Mouse (Mus musculus) MEL (cell line): ENCODE data around the gene Rims1. TPM values are rescaled to one million over a fixed set of nuclear protein-coding genes. Genes with fewer than 3 reads are reported as not detected.

ENCODE experiments used
- DNase-seq: peaks from one replicate; pipeline ENCODE4 v3.0.0; 2011; ENCODE audit warnings: low read depth, low spot score
- H3K27ac ChIP-seq: 2 replicates; pipeline ENCODE4 v1.5.1; 2012; ENCODE audit warnings: low read depth, mild to moderate bottlenecking, control low read depth, low read length, moderate library complexity; ENCODE audit not compliant: control insufficient read depth
- H3K27me3 ChIP-seq, 2 experiments: fragments of 150-350 bp in 1 of 2; sonication (generic) in 1 of 2; 2 replicates each; pipeline ENCODE4 v1.6.1; 2012; ENCODE audit warnings: low read length in 2 of 2, mild to moderate bottlenecking in 2 of 2, improper control_type of control experiment in 1 of 2, moderate library complexity in 1 of 2; ENCODE audit not compliant: insufficient read depth in 2 of 2, control insufficient read depth in 1 of 2
- H3K36me3 ChIP-seq, 2 experiments: 2 replicates each; pipeline ENCODE4 v1.6.1; 2012 to 2014; ENCODE audit warnings: low read length in 2 of 2, improper control_type of control experiment in 1 of 2, inconsistent platforms in 1 of 2, mild to moderate bottlenecking in 1 of 2; ENCODE audit not compliant: insufficient read depth in 2 of 2, control insufficient read depth in 1 of 2
- H3K4me1 ChIP-seq, 2 experiments: fragments of 150-350 bp in 1 of 2; sonication (generic) in 1 of 2; 2 replicates each; pipeline ENCODE4 v1.6.1; 2012; ENCODE audit warnings: low read length in 2 of 2, improper control_type of control experiment in 1 of 2, mild to moderate bottlenecking in 1 of 2; ENCODE audit not compliant: insufficient read depth in 2 of 2, control insufficient read depth in 1 of 2
- H3K4me3 ChIP-seq, 2 experiments: fragments of 150-350 bp in 1 of 2; sonication (generic) in 1 of 2; 2 replicates each; pipeline ENCODE4 v1.5.1; 2012; ENCODE audit warnings: low read depth in 2 of 2, low read length in 2 of 2, mild to moderate bottlenecking in 2 of 2, moderate library complexity in 2 of 2, control low read depth in 1 of 2, improper control_type of control experiment in 1 of 2; ENCODE audit not compliant: control insufficient read depth in 1 of 2, insufficient read depth in 1 of 2
- H3K79me2 ChIP-seq: 2 replicates; pipeline ENCODE4 v1.6.1; 2012; ENCODE audit warnings: mild to moderate bottlenecking, low read length, moderate library complexity; ENCODE audit not compliant: control insufficient read depth, poor library complexity, insufficient read depth
- H3K9ac ChIP-seq: 2 replicates; pipeline ENCODE4 v1.6.1; 2012; ENCODE audit warnings: low read depth, mild to moderate bottlenecking, control low read depth, low read length, moderate library complexity; ENCODE audit not compliant: control insufficient read depth, poor library complexity, severe bottlenecking
- H3K9me3 ChIP-seq: fragments of 150-350 bp; sonication (generic); replicated peaks from 2 replicates; pipeline ENCODE4 v1.6.1; 2012; ENCODE audit warnings: mild to moderate bottlenecking, low read length, improper control_type of control experiment, moderate library complexity; ENCODE audit not compliant: insufficient read depth
- CHD1 ChIP-seq: IDR thresholded peaks from 2 replicates; pipeline ENCODE4 v1.6.1; 2012; ENCODE audit warnings: low read depth, mild to moderate bottlenecking, inconsistent platforms, low read length, improper control_type of control experiment
- CHD2 ChIP-seq: IDR thresholded peaks from 2 replicates; pipeline ENCODE4 v1.6.1; 2011; ENCODE audit warnings: low read length, improper control_type of control experiment
- CTCF ChIP-seq, 3 experiments: IDR thresholded peaks in 2 of 3; conservative IDR thresholded peaks in 1 of 3; 2 replicates each; pipeline ENCODE4 v1.5.1; 2011 to 2012; ENCODE audit warnings: low read length in 3 of 3, low read depth in 2 of 3, mild to moderate bottlenecking in 2 of 3, improper control_type of control experiment in 1 of 3, inconsistent platforms in 1 of 3, mixed read lengths in 1 of 3, moderate library complexity in 1 of 3; ENCODE audit not compliant: control insufficient read depth in 1 of 3, insufficient read depth in 1 of 3, poor library complexity in 1 of 3, severe bottlenecking in 1 of 3
- ELF1 ChIP-seq: IDR thresholded peaks from 2 replicates; pipeline ENCODE4 v1.6.1; 2014; ENCODE audit warnings: low read depth, mild to moderate bottlenecking, inconsistent platforms, low read length, improper control_type of control experiment, moderate library complexity
- EP300 ChIP-seq, 2 experiments: IDR thresholded peaks; 2 replicates each; pipeline ENCODE4 v1.6.1; 2011; ENCODE audit warnings: improper control_type of control experiment in 2 of 2, low read length in 2 of 2, low read depth in 1 of 2, mild to moderate bottlenecking in 1 of 2
- ETS1 ChIP-seq: IDR thresholded peaks from 2 replicates; pipeline ENCODE4 v1.6.1; 2012; ENCODE audit warnings: low read depth, mild to moderate bottlenecking, inconsistent platforms, low read length, improper control_type of control experiment, moderate library complexity
- GABPA ChIP-seq: IDR thresholded peaks from 2 replicates; pipeline ENCODE4 v1.6.1; 2012; ENCODE audit warnings: low read depth, mild to moderate bottlenecking, inconsistent platforms, low read length, improper control_type of control experiment, moderate library complexity
- GATA1 ChIP-seq: IDR thresholded peaks from 2 replicates; pipeline ENCODE4 v1.6.1; 2011; ENCODE audit warnings: low read depth, low read length, improper control_type of control experiment
- JUND ChIP-seq: IDR thresholded peaks from 2 replicates; pipeline ENCODE4 v1.6.1; 2011; ENCODE audit warnings: low read depth, mild to moderate bottlenecking, improper control_type of control experiment, low read length
- MAX ChIP-seq: IDR thresholded peaks from 2 replicates; pipeline ENCODE4 v1.6.1; 2011; ENCODE audit warnings: low read length, improper control_type of control experiment
- MAZ ChIP-seq: IDR thresholded peaks from 2 replicates; pipeline ENCODE4 v1.6.1; 2012; ENCODE audit warnings: low read depth, mild to moderate bottlenecking, inconsistent platforms, low read length, improper control_type of control experiment
- MYB ChIP-seq: IDR thresholded peaks from 2 replicates; pipeline ENCODE4 v1.6.1; 2011; ENCODE audit warnings: mild to moderate bottlenecking, low read depth, low read length, improper control_type of control experiment
- NELFE ChIP-seq: IDR thresholded peaks from 2 replicates; pipeline ENCODE4 v1.6.1; 2011; ENCODE audit warnings: low read depth, low read length, improper control_type of control experiment
- NRF1 ChIP-seq: IDR thresholded peaks from 2 replicates; pipeline ENCODE4 v1.6.1; 2014; ENCODE audit warnings: low read depth, mild to moderate bottlenecking, inconsistent platforms, low read length, improper control_type of control experiment, moderate library complexity; ENCODE audit not compliant: poor library complexity, insufficient read depth, severe bottlenecking
- POLR2A ChIP-seq, 2 experiments: IDR thresholded peaks; 2 replicates each; pipeline ENCODE4 v1.6.1; 2011 to 2012; ENCODE audit warnings: low read length in 2 of 2, mild to moderate bottlenecking in 2 of 2, control low read depth in 1 of 2, improper control_type of control experiment in 1 of 2, low read depth in 1 of 2, moderate library complexity in 1 of 2; ENCODE audit not compliant: control insufficient read depth in 1 of 2, insufficient read depth in 1 of 2, poor library complexity in 1 of 2
- POLR2AphosphoS2 ChIP-seq: IDR thresholded peaks from 2 replicates; pipeline ENCODE4 v1.6.1; 2011; ENCODE audit warnings: low read length, improper control_type of control experiment
- POLR2AphosphoS5 ChIP-seq: IDR thresholded peaks from 2 replicates; pipeline ENCODE4 v1.6.1; 2012; ENCODE audit warnings: low read depth, borderline replicate concordance, mild to moderate bottlenecking, inconsistent platforms, low read length, moderate library complexity, mixed read lengths
- SMC3 ChIP-seq: IDR thresholded peaks from 2 replicates; pipeline ENCODE4 v1.6.1; 2011; ENCODE audit warnings: low read depth, low read length, improper control_type of control experiment
- TBP ChIP-seq: IDR thresholded peaks from 2 replicates; pipeline ENCODE4 v1.8.0; 2011; ENCODE audit warnings: low read depth, low read length, improper control_type of control experiment
- ZC3H11A ChIP-seq: IDR thresholded peaks from 2 replicates; pipeline ENCODE4 v1.6.1; 2012; ENCODE audit warnings: low read depth, mild to moderate bottlenecking, inconsistent platforms, low read length, improper control_type of control experiment
- polyA plus RNA-seq, 2 experiments: library from polyadenylated mRNA; stranded (reverse) in 1 of 2; unstranded in 1 of 2; fragments of >175 nt in 1 of 2; fragments of >200 nt in 1 of 2; gene quantifications; 2 replicates each; pipeline versions ENCODE4 v1.2.1 to v1.2.4; 2012; ENCODE audit warnings: low replicate concordance in 2 of 2, low read depth in 1 of 2; ENCODE audit not compliant: insufficient read length in 2 of 2, insufficient read depth in 1 of 2, missing spikeins in 1 of 2
- total RNA-seq: library from RNA; depleted of rRNA; stranded (reverse); fragments of 300-350 nt; gene quantifications from 2 replicates; pipeline ENCODE4 v1.2.3, GENCODE M21; 2012

The Rims1 gene
- total and polyA plus RNA-seq, 3 experiments = 0.31 TPM; not detected in 2

DNA sequence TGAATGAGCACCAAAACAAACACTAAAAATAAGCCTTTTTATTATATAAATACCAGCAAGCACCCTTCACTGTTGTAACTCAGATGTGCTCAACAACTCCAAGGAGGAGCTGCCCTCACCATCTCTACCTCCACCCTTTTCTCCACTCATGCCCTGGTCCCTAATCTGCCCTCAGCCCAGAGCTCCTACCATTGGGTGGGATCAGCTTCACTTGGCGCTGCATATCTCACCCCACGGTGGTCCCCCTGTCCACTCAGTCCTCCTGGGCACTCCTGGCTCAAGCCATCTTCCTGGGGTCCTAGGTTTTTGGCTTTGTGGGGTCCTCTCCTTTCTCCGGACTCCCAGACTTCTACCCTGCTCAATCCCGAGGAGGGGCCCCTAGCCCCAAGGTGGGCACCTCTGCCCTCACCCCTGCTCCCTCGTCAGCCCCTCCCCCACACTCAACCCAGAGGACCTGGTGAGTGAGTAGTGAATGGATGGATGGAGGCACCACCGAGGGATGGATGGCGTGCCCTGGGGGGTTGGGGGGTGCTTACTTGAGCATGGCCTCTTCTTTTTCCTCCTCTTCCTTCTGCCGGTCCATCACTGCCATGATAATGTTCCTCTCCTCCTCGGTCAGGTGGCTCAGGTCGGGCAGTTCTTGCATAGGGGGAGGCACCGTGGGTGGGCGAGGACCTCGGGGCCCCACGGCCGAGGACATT lies 619 bp downstream of the Rims1 start:
- Histone ChIP-seq H3K27ac (no peak overlapping the region), H3K4me1 (no peaks in the 10 kb centered on the region), H3K9ac (no peak overlapping the region), H3K79me2 (no peaks in the 10 kb centered on the region), H3K27me3 (no peaks in the 10 kb centered on the region), H3K36me3 (no peaks in the 10 kb centered on the region), H3K9me3 (no peaks in the 10 kb centered on the region), H3K4me3 (no peak overlapping the region)
- no peak for DNase-seq
- TF ChIP-seq TBP (no peak), MYB (no peak), GATA1 (no peak), SMC3 (no peak), CHD1 (no peak), POLR2AphosphoS5 (no peak), NELFE (no peak), ETS1 (no peak), ZC3H11A (no peak), CTCF (IDR thresholded peaks at IDR 0.05 in 2 of 3, conservative IDR thresholded peaks at IDR 0.05 in 1 of 3; ENCODE audit: control insufficient read depth in 1 of 3, insufficient read depth in 1 of 3, low read depth in 2 of 3, low read length in 3 of 3, poor library complexity in 1 of 3, severe bottlenecking in 1 of 3) (no peak), GABPA (no peak), POLR2AphosphoS2 (no peak)

DNA sequence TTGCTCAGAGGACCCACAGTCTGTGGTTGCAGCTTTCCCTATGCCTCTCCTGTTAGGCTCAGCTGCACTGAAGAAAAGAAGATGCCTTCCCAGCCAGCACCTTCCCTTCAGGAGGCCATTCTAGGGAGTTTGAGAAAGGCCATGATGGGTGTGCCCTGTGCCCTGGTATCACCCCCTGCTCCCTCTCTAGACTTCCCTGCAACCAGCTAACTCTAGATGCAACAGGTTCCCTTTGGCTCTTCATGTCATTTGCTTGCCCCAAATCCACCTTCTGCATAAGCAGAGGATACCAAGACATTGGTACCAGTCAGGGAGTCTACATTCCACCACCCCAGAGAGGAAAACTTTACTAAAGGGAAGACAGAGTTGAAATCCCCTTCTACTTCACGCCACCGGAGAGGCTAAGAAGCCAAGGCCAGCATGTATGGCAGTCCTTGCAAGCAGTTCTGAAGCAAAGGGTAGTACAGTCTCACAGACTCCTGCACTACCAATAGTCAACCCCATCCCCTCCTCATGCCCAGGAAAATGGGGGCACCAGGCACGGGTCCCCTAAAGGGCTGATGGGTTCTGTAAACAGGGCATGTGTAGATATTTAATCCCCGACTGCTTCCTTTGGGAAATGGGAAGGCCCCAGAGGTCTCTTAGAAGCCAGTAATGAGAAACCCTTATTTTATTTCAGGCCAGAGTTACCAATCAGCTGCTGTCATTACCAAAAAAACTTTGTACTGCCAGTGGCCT lies 1.5 kb downstream of the Rims1 start:
- no peaks in the 10 kb centered on the region for H3K27me3 ChIP-seq
- TF ChIP-seq NRF1 (no peak), POLR2A (IDR thresholded peaks at IDR 0.05; ENCODE audit: control insufficient read depth in 1 of 2, insufficient read depth in 1 of 2, low read depth in 1 of 2, low read length in 2 of 2, poor library complexity in 1 of 2) (no peak), ELF1 (no peak), GABPA (no peak), MAZ (no peak), EP300 (IDR thresholded peaks at IDR 0.05; ENCODE audit: low read depth in 1 of 2, low read length in 2 of 2) (no peak), CTCF (IDR thresholded peaks at IDR 0.05 in 2 of 3, conservative IDR thresholded peaks at IDR 0.05 in 1 of 3; ENCODE audit: control insufficient read depth in 1 of 3, insufficient read depth in 1 of 3, low read depth in 2 of 3, low read length in 3 of 3, poor library complexity in 1 of 3, severe bottlenecking in 1 of 3) (no peak), JUND (no peak), MAX (no peak), CHD2 (no peak)
- H3K4me1 ChIP-seq = no peaks in the 10 kb centered on the region
- no peaks in the 10 kb centered on the region for H3K9me3 ChIP-seq
- H3K4me3 ChIP-seq = no peak overlapping the region
- H3K27ac ChIP-seq = no peak overlapping the region
- DNase-seq = no peak
- H3K79me2 ChIP-seq = no peaks in the 10 kb centered on the region
- no peak overlapping the region for H3K9ac ChIP-seq
- H3K36me3 ChIP-seq = no peaks in the 10 kb centered on the region
